Mouse (Mus musculus) hematopoietic stem cell, adult 5-6 weeks (primary cell): ENCODE measurements at regions not wholly inside any gene's neighbourhood (a gene's known extent, or its start where the extent isn't known, plus 50 kb on each side); places are given as distances from the start of the nearest gene placed in this dataset.
A peak's percentile ranks its signal among the peaks of the same experiment; 100 is the strongest.

Experiments used
- ATAC-seq, 2 experiments: fragments of 125-278 bp in 1 of 2; replicated peaks in 1 of 2; 2 replicates each; pipeline ENCODE4 v1.8.0; 2016 to 2017; ENCODE audit warnings: inconsistent platforms in 2 of 2, mild to moderate bottlenecking in 2 of 2, moderate number of reproducible peaks in 2 of 2, low read depth in 1 of 2, moderate TSS enrichment in 1 of 2; ENCODE audit not compliant: low FRiP score in 2 of 2, poor library complexity in 2 of 2, severe bottlenecking in 2 of 2, insufficient read depth in 1 of 2, low TSS enrichment in 1 of 2

GRCm38 (mm10) chr11:84659370-84659937 is 134.1 kb upstream of the Lhx1 start:
- no peak for ATAC-seq

GRCm38 (mm10) chr11:84653481-84653880 is 128.1 kb upstream of the Lhx1 start:
- ATAC-seq = no peak

GRCm38 (mm10) chr11:84648899-84649298 is 123.6 kb upstream of the Lhx1 start:
- ATAC-seq = no peak

- ATAC-seq = no peak
These were observed 121.8 kb upstream of the Lhx1 start for GRCm38 (mm10) chr11:84647104-84647503.

- no peak for ATAC-seq
These were observed 117.7 kb upstream of the Lhx1 start for GRCm38 (mm10) chr11:84643107-84643372.

GRCm38 (mm10) chr11:84642300-84643106 is 117.2 kb upstream of the Lhx1 start:
- no peak for ATAC-seq

GRCm38 (mm10) chr11:84641601-84642000 is 116.3 kb upstream of the Lhx1 start:
- ATAC-seq = no peak

- ATAC-seq = no peak
These were observed 113.0 kb upstream of the Lhx1 start for GRCm38 (mm10) chr11:84638353-84638752.

- ATAC-seq = no peak
These were observed 111.9 kb upstream of the Lhx1 start for GRCm38 (mm10) chr11:84637268-84637667.

- no peak for ATAC-seq
These were observed 109.7 kb upstream of the Lhx1 start for GRCm38 (mm10) chr11:84634990-84635389.

- no peak for ATAC-seq
These were observed 108.0 kb upstream of the Lhx1 start for GRCm38 (mm10) chr11:84633300-84633699.

- no peak for ATAC-seq
These were observed 102.8 kb upstream of the Lhx1 start for GRCm38 (mm10) chr11:84628111-84628510.

- ATAC-seq = no peak
These were observed 102.3 kb upstream of the Lhx1 start for GRCm38 (mm10) chr11:84627685-84628084.

- ATAC-seq = no peak
These were observed 101.9 kb upstream of the Lhx1 start for GRCm38 (mm10) chr11:84627259-84627658.

- ATAC-seq = no peak
These were observed 98.8 kb upstream of the Lhx1 start for GRCm38 (mm10) chr11:84624100-84624499.

- no peak for ATAC-seq
These were observed 94.4 kb upstream of the Lhx1 start for GRCm38 (mm10) chr11:84619713-84620112.

GRCm38 (mm10) chr11:84618576-84618975 is 93.2 kb upstream of the Lhx1 start:
- ATAC-seq = no peak

GRCm38 (mm10) chr11:84612982-84613720 is 87.8 kb upstream of the Lhx1 start:
- peak in 1 of 2 experiments; percentile 39; a peak in 1 of 4 replicates for ATAC-seq

GRCm38 (mm10) chr11:84611625-84611879 is 86.2 kb upstream of the Lhx1 start:
- ATAC-seq = no peak
